10 mouse cellular contexts compared by ENCODE assay signal in the genomic region with DNA sequence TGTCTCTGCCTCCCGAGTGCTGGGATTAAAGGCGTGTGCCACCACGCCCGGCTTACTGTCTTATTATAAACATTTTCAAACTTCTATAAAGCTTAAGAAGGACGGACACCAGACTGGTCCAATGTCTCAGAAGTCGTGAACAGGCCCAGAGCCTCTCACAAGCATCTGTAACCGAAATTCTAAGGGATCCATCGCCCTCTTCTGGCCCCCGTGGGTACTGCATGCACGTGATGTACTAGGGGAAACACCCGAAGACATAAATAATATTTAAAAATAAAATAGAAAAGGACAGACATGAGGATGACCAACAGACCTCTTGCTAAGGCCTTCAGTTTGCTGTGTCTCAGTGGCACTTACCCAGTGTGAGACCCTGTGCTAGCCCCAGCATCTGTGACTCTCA. TPM values are rescaled to one million over a fixed set of nuclear protein-coding genes. Genes with fewer than 3 reads are reported as not detected.
DNase-seq lines count a peak whose midpoint lies in the region; ATAC-seq and TF ChIP-seq lines count a peak whose summit lies in the region.
"Had no signal": no experiment of that assay in that cellular context is flagged by ENCODE, and none has a peak within 500 bp of the region (broad histone marks: within the 10 kb centered on the region; RNA-seq: fewer than 3 reads in every experiment).

No protein-coding gene starts in this region.

- peak; percentile 36 to 45 for DNase-seq in cerebellum, adult 18-20 months
- no peak for DNase-seq in cerebellum, adult 9-11 months
- no peak for DNase-seq in lung, adult 2 months
- DNase-seq in lung, postnatal 25 days (ENCODE audit: low spot score) = no peak
- DNase-seq in testis, postnatal 10 days (ENCODE audit: low spot score) = peak; percentile 71
- no peak for DNase-seq in embryo, embryonic 10 days (ENCODE audit: low spot score)
- no peak for DNase-seq in right cerebral cortex, adult 2 months (ENCODE audit: low spot score in 2 of 2)

- no peaks in the 10 kb centered on the region for H3K4me1 ChIP-seq in lung, adult 2 months (ENCODE audit: control insufficient read depth, insufficient read depth, low read length)
- H3K4me1 ChIP-seq: embryonic facial prominence, embryonic 15.5 days; liver, embryonic 15.5 days had no signal

- WGBS in lung, adult 2 months = 78% methylated on average over 11 of the region's 11 CpGs

- no peak for TF ChIP-seq POLR2A in lung, adult 2 months (IDR thresholded peaks at IDR 0.05; ENCODE audit: borderline replicate concordance, extremely low read depth, low read depth, low read length)

- TF ChIP-seq CTCF in lung, adult 2 months (IDR thresholded peaks at IDR 0.05; ENCODE audit: insufficient read depth, low read length) = peak; percentile 31; the same call in 1 of the 2 replicates

- peak; percentile 55; the same call in 1 of the 2 replicates for ATAC-seq in granulocyte monocyte progenitor cell, adult 5-6 weeks (replicated peaks; ENCODE audit: poor library complexity, severe bottlenecking)

- no peak overlapping the region for H3K4me3 ChIP-seq in lung, adult 2 months (replicated peaks; ENCODE audit: extremely low read depth, low read depth, low read length)
- H3K4me3 ChIP-seq: embryonic facial prominence, embryonic 15.5 days; liver, embryonic 15.5 days had no signal

RNA-seq across cellular contexts. Expression of a gene that starts 51.8 kb away (rescaled TPM):
- 21.8 and 24.9 TPM in 2 replicates for polyA plus RNA-seq in lung, adult 2 months (2012; rRNA removed)
- 64.7 and 70.6 TPM in 2 replicates for total RNA-seq in granulocyte monocyte progenitor cell, adult 5-6 weeks (2014; fragmentation: Nextera tagmentation)
- total RNA-seq in granulocyte monocyte progenitor cell, adult 5-6 weeks (2017) = 37.3 and 48.2 TPM in 2 replicates

Comparison
In these comparisons a context has a peak if more than half of its experiments do, and no peak if none do; other contexts are left out.
1. DNase-seq: peak in cerebellum, adult 18-20 months (2 of 2) and testis, postnatal 10 days (single experiment); none in cerebellum, adult 9-11 months (single experiment), lung, adult 2 months (single experiment), lung, postnatal 25 days (single experiment), embryo, embryonic 10 days (single experiment) and right cerebral cortex, adult 2 months (0 of 2).